Mouse (Mus musculus) lung, embryonic 16.5 days (tissue): ENCODE results near the gene Ndrg4. TPM values are rescaled to one million over a fixed set of nuclear protein-coding genes. Genes with fewer than 3 reads are reported as not detected.
A peak's percentile ranks its signal among the peaks of the same experiment; 100 is the strongest.

Experiments
- ATAC-seq: fragments of 200-750 bp; cut with Nextera tagmentation; 2 replicates; pipeline ENCODE4 v1.8.0; 2017; ENCODE audit warnings: low read depth, mild to moderate bottlenecking, moderate library complexity
- H3K27ac ChIP-seq: fragments of 300-500 bp; sonication (generic); 2 replicates; pipeline ENCODE4 v1.5.1; 2014; ENCODE audit warnings: mild to moderate bottlenecking, control low read depth, low read length
- H3K27me3 ChIP-seq: fragments of 300-500 bp; sonication (generic); 2 replicates; pipeline ENCODE4 v1.6.1; 2014; ENCODE audit warnings: low read depth, low read length, mixed read lengths; ENCODE audit not compliant: control insufficient read depth, insufficient read depth
- H3K36me3 ChIP-seq: fragments of 300-500 bp; sonication (generic); 2 replicates; pipeline ENCODE4 v1.6.1; 2014; ENCODE audit warnings: low read length; ENCODE audit not compliant: control insufficient read depth, insufficient read depth
- H3K4me1 ChIP-seq: fragments of 300-500 bp; sonication (generic); replicated peaks from 2 replicates; pipeline ENCODE4 v1.6.1; 2014; ENCODE audit warnings: low read length, mixed read lengths; ENCODE audit not compliant: control insufficient read depth, insufficient read depth
- H3K4me2 ChIP-seq: fragments of 300-500 bp; sonication (generic); 2 replicates; pipeline ENCODE4 v1.6.1; 2014; ENCODE audit warnings: low read depth, low read length, control low read depth
- H3K4me3 ChIP-seq: fragments of 300-500 bp; sonication (generic); 2 replicates; pipeline ENCODE4 v1.5.1; 2014; ENCODE audit warnings: mild to moderate bottlenecking, low read length, control low read depth
- H3K9ac ChIP-seq: fragments of 300-500 bp; sonication (generic); 2 replicates; pipeline ENCODE4 v1.6.1; 2014; ENCODE audit warnings: low read length, control low read depth
- H3K9me3 ChIP-seq: fragments of 300-500 bp; sonication (generic); 2 replicates; pipeline ENCODE4 v1.6.1; 2016; ENCODE audit warnings: low read length; ENCODE audit not compliant: control insufficient read depth
- WGBS: fragments of 180-500 bp; shearing (Covaris S2); extraction: QIAGEN DNeasy Blood & Tissue Kit; methylation state at CpG from one replicate; pipeline ENCODE4 v1.1.7; 2014; 5-methylcytosine and 5-hydroxymethylcytosine counted together
- polyA plus RNA-seq: library from polyadenylated mRNA; unstranded; fragments of >200 nt; fragmentation: Nextera tagmentation; extraction: Ambion mirVana; gene quantifications from 2 replicates; pipeline ENCODE4 v1.2.1, GENCODE M21; 2015

The Ndrg4 gene
- polyA plus RNA-seq, 1 experiment from 2014 or later = 21.1 TPM

DNA sequence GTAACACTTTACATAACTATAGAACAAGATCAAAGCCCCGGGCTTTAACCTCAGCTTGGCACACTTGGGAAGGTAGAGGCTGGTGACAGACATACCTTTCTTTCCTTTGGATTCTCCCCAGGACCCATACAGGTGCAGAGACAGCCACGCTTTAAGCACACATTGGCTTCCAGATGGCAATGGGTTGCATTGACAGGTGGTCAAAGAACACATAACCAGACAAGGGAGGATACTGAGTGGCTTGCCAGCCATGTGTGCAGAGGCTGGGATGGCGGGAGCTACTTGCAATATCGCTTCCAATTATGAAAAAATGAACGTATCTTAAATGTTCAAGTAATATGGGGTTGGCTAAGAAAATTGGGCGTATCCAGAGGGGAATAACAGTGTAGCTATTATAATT lies 4.9 kb upstream of the Ndrg4 start:
- Histone ChIP-seq H3K36me3 (no peaks in the 10 kb centered on the region), H3K4me3 (no peak overlapping the region), H3K4me2 (no peak overlapping the region), H3K9ac (no peak overlapping the region), H3K9me3 (no peaks in the 10 kb centered on the region), H3K27me3 (peaks cover 14% of the 10 kb centered on the region), H3K4me1 (no peaks in the 10 kb centered on the region), H3K27ac (no peak overlapping the region)
- 78% methylated on average over 6 of the region's 6 CpGs for WGBS
- ATAC-seq = no peak

DNA sequence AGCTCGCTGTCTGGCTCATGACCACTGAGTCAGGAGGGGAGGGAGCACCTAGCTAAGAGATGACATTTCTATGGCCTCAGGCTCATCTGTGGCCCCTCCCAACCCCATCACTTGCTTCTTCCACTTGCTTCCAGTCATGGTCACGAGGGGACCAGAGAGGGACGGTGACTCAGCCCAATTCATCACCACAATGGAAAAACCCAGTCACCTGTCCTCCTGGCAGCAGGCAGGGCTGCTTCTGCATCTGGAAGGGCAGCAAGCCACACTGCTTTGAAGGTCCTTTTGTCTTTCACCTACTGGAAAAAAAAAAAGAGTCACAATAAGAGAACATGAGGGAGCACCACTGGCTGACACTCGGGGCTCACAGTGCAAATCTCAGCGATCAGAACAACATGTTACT lies 4.0 kb upstream of the Ndrg4 start:
- ATAC-seq = no peak
- H3K9me3 ChIP-seq = no peaks in the 10 kb centered on the region
- H3K9ac ChIP-seq = no peak overlapping the region
- H3K4me1 ChIP-seq = peaks cover 7% of the 10 kb centered on the region
- no peak overlapping the region for H3K27ac ChIP-seq
- H3K4me3 ChIP-seq = no peak overlapping the region
- H3K27me3 ChIP-seq = peaks cover 23% of the 10 kb centered on the region
- no peak overlapping the region for H3K4me2 ChIP-seq
- 62% methylated on average over 5 of the region's 5 CpGs for WGBS
- no peaks in the 10 kb centered on the region for H3K36me3 ChIP-seq

DNA sequence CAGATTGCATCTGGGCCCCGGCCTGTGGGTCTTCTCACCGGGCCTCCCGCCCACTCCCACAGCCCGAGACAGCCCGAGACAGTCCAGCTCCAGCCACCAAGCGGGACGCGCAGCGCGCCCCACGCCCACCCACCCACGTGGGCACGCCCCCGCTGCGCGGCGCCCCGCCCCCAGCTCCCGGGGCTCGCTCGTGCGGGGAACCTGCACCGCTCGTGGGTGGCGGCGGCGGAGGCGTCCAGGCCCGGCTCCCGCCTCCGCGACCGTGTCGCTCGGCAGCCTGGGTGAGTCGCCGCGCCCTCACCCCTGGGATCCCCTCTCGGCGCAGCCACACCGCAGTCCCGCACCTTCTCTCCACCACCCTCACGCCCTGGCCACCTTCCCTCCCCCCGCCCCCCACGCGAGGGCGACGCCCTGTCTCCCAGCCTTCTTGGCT lies 827 bp downstream of the Ndrg4 start:
- peak; percentile 53 for ATAC-seq
- Histone ChIP-seq H3K9ac (peak overlapping the region; percentile 56), H3K4me3 (peak overlapping the region; percentile 62), H3K4me1 (peaks cover 11% of the 10 kb centered on the region), H3K4me2 (peak overlapping the region; percentile 99), H3K9me3 (no peaks in the 10 kb centered on the region), H3K27me3 (peaks cover 53% of the 10 kb centered on the region), H3K36me3 (no peaks in the 10 kb centered on the region), H3K27ac (no peak overlapping the region)
- WGBS = 0% methylated on average over 10 of the region's 48 CpGs

DNA sequence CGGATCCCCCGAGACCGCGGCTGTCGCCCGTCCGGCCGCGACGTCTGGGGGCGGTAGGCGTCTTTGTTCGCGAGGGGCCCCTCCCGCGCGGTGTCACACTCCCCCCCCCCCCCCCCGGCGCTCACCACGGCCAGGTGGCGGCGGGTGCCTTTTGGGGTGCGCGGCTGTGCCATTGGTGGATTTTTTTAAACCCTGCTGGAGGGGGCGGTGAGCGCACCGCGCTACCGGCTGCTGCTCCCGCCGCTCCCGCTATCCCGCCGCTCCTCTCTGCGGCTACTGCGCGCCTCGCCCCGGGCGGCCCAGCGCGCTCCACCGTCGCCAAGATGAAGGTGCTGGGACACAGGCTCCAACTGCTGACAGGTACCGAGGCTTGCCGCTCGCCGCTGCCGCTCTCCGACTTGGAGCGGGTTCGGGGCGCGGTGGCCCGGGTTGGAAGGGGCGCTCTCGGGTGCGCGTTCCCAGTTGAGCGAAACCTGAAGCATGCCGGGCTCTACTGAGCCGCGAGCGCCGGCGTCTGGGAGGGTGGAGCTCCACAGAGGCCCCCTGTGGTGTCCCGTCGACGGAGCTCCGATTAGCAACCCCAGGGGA lies 1.3 kb downstream of the Ndrg4 start:
- Histone ChIP-seq H3K9ac (peak overlapping the region; percentile 56), H3K4me3 (peak overlapping the region; percentile 62), H3K4me2 (peak overlapping the region; percentile 99), H3K36me3 (no peaks in the 10 kb centered on the region), H3K4me1 (peaks cover 11% of the 10 kb centered on the region), H3K9me3 (no peaks in the 10 kb centered on the region), H3K27ac (no peak overlapping the region), H3K27me3 (peaks cover 53% of the 10 kb centered on the region)
- under 1% methylated on average over 64 of the region's 70 CpGs for WGBS
- ATAC-seq = peak; percentile 53; the same call in 1 of the 2 replicates

DNA sequence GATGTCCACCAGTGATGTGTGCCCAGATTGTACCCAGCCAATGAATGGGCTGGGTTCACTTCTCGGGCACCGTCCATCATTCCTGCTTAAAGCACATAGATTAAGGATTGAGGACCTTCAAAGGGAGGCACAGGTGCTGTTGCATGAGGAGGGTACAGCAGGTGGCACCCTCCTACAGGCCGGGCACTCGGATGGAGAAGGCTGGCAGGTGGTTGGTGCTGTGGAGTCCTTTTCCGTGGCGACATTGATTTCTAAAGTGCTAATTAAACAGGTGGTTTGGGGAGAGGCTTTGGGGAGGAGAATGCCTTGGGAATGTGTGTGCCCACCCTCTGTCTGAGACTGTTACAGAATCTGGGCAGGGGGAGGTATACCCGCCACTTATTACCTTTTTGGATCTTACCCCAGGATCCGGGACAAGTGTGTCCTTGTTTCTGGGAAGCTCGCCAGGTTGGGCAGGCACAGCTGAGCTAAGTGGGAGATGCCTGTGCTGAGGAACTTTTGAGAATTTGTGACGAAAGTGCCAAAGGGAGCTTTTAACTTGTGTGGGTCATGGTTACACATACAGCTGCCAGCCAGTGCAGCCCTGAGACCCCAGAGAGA lies 11.4 kb downstream of the Ndrg4 start:
- Histone ChIP-seq H3K4me2 (no peak overlapping the region), H3K4me3 (no peak overlapping the region), H3K27me3 (no peaks in the 10 kb centered on the region), H3K9ac (no peak overlapping the region), H3K4me1 (no peaks in the 10 kb centered on the region; the same call in 1 of the 2 replicates), H3K36me3 (no peaks in the 10 kb centered on the region), H3K9me3 (no peaks in the 10 kb centered on the region), H3K27ac (peak overlapping the region; percentile 45)
- peak; percentile 89 for ATAC-seq
- WGBS = 43% methylated on average over 10 of the region's 10 CpGs

DNA sequence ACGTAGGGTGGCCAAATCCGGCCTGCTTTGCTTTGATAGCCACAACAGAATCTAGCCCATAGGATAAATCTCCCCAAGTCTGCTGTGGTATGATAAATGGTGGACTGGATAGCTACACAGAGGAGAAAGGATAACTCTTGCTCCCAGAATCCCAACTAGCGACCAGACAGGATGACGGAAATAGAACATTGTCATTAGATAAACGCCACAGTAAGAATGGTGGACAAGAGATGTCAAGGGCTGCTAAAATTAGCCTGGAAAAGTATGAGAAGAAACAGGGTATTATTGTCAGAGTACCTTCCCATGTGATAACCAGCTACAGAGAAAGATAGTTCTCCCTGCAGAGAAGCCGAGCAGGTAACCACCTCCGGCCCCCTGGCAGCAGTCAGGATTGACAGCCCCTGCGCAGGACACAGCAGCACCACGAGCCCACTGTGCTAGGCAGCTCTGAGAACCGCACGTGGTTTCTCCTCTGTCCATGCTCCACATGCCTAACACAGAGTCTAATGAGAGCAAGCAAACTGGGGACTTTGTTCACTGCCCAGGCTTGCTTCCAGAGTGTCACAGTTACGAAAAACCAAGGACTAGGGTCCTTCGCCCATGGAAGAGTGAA lies 14.3 kb downstream of the Ndrg4 start:
- H3K4me2 ChIP-seq = no peak overlapping the region
- peaks cover 9% of the 10 kb centered on the region; the same call in 1 of the 2 replicates for H3K27me3 ChIP-seq
- no peak overlapping the region for H3K9ac ChIP-seq
- H3K27ac ChIP-seq = no peak overlapping the region
- ATAC-seq = no peak
- 67% methylated on average over 13 of the region's 13 CpGs for WGBS
- H3K36me3 ChIP-seq = no peaks in the 10 kb centered on the region
- no peaks in the 10 kb centered on the region for H3K9me3 ChIP-seq
- no peaks in the 10 kb centered on the region; the same call in 1 of the 2 replicates for H3K4me1 ChIP-seq
- no peak overlapping the region for H3K4me3 ChIP-seq

DNA sequence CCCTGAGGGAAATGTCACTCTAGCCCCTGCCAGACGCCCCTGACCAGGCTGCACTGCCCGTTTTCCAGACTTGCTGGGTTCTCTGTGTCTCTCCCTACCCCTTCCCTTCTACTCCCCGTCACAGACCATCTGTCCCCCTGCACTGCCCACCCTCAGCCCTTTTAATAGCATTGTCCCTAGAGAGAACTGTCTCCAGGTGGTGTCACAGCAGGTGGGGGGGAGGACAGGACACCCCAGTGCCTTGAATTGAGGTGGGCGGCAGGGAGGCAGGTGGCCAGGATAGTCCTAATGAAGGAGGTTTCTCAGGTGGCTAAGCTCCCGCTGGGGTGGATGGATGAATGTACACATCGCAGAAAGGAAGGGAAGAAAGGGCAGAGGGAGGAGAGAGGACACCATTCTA lies 17.9 kb downstream of the Ndrg4 start:
- H3K4me2 ChIP-seq = no peak overlapping the region
- no peak for ATAC-seq
- no peak overlapping the region for H3K4me3 ChIP-seq
- H3K9me3 ChIP-seq = no peaks in the 10 kb centered on the region
- H3K27me3 ChIP-seq = peaks cover 15% of the 10 kb centered on the region; the same call in 1 of the 2 replicates
- 27% methylated on average over 6 of the region's 6 CpGs for WGBS
- H3K36me3 ChIP-seq = no peaks in the 10 kb centered on the region
- no peak overlapping the region for H3K27ac ChIP-seq
- no peaks in the 10 kb centered on the region for H3K4me1 ChIP-seq
- no peak overlapping the region for H3K9ac ChIP-seq

DNA sequence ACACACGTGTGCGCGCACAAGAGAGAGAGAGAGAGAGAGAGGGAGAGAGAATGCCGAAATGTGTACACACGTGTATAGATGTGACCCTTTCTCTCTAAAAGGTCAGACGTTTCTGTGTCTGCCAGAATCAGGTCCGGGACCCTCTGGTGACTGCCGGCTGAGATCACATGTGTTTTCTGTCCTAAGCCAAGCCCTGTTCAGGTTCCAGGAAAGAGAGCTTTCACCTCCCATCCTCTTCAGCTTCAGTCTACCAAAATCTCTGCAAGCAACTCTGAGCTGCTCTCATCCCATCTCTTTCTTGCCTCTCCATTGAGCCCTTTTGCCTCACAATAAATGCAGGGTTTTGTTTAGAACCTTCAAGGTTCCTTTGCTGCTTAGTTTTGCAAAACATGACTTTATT lies 19.9 kb downstream of the Ndrg4 start:
- ATAC-seq = no peak
- H3K27me3 ChIP-seq = peaks cover 16% of the 10 kb centered on the region; the same call in 1 of the 2 replicates
- H3K9ac ChIP-seq = no peak overlapping the region
- no peaks in the 10 kb centered on the region for H3K9me3 ChIP-seq
- no peak overlapping the region for H3K4me2 ChIP-seq
- H3K4me3 ChIP-seq = no peak overlapping the region
- no peak overlapping the region for H3K27ac ChIP-seq
- WGBS = 45% methylated on average over 8 of the region's 8 CpGs
- H3K36me3 ChIP-seq = no peaks in the 10 kb centered on the region
- no peaks in the 10 kb centered on the region for H3K4me1 ChIP-seq

DNA sequence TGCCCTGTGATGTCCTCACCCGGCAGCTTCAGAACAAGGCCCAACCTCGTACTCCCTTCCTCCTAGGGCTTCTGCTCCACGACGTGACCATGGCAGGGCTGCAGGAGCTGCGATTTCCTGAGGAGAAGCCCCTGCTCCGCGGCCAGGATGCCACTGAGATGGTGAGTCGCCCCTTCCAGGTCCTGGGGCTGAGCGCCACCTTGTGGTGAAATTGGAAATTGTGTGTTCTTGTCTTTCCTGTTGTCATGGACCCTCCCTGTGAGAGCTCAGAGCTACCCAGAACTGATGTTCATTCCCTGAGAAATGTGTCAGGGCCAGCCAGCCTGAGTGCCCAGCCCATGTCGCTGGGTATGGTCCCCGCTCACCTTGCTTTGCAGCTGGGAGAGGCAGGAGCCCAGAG lies 20.3 kb downstream of the Ndrg4 start:
- ATAC-seq = peak; percentile 67
- H3K9ac ChIP-seq = peak overlapping the region; percentile 44; the same call in 1 of the 2 replicates
- 0% methylated on average over 11 of the region's 11 CpGs for WGBS
- H3K4me3 ChIP-seq = no peak overlapping the region
- H3K9me3 ChIP-seq = no peaks in the 10 kb centered on the region
- H3K4me2 ChIP-seq = peak overlapping the region; percentile 35; the same call in 1 of the 2 replicates
- H3K27me3 ChIP-seq = peaks cover 16% of the 10 kb centered on the region; the same call in 1 of the 2 replicates
- no peaks in the 10 kb centered on the region for H3K36me3 ChIP-seq
- H3K27ac ChIP-seq = no peak overlapping the region
- no peaks in the 10 kb centered on the region for H3K4me1 ChIP-seq
